Mouse (Mus musculus) yolk sac, embryonic 10.5 days (tissue): Measurements from ENCODE around the gene Gm45713.
"Not testable (repeated sequence)": the region's sequence is repeated elsewhere in the genome, so short reads cannot be mapped to it uniquely, and the experiment has no call there.

Experiments used
- DNase-seq: peaks from one replicate; pipeline ENCODE4 v3.0.0-alpha.2; 2017; ENCODE audit warnings: low spot score

Gene Gm45713

GRCm38 (mm10) chr7:45123186-45123570, 12.9 kb downstream of the Gm45713 start:
- peak; percentile 14 for DNase-seq

- no peak for DNase-seq
These were observed 13.4 kb downstream of the Gm45713 start for GRCm38 (mm10) chr7:45122561-45123185.

- DNase-seq: no peak
These were observed 14.1 kb downstream of the Gm45713 start for GRCm38 (mm10) chr7:45121966-45122365.

GRCm38 (mm10) chr7:45121404-45121803, 14.6 kb downstream of the Gm45713 start:
- no peak for DNase-seq

DNA sequence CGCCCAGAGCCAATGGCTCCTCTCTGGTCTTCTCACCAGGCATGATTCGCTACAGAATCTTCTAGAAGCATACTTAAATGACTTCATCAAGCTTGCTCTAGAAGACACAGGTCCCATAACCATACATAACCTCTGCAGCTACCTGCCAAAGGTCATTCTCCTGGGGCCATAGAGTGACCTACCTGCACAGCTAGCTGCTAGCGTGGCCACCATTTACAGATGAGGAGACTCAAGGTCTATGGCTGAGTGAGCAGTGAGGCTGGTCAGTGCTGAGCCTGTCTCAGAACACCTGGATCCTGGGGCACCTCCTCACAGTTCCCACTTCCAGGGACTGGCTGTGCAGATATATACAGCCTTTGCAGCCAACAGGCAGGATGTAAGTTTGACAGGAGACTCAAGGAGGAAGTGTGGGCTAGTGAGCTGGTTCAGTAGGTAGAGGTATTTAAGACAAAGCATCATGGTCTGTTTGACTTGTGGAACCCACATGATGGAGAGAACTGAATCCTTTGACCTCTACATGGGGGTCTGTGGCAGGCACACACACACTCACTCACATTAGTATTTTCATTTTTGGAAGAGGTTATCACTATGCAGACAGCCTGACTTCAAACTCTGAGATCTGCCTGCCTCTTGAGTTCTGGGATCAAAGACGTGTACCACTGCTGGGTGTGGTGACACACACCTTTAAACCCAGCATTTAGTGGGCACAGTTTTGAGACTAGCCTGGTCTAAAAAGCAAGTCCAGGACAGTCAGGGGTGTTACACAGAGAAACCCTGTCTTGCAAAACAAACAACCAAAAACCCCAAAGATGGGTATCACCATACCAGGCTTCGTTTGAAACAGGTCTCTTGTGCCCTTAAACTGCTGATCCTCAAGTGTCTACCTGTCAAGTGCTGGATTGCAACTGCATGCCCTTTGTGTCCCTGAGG, 16.0 kb downstream of the Gm45713 start:
- peak; percentile 28 for DNase-seq

- DNase-seq: no peak
These were observed 17.7 kb downstream of the Gm45713 start for GRCm38 (mm10) chr7:45118336-45118735.

GRCm38 (mm10) chr7:45117566-45117965, 18.5 kb downstream of the Gm45713 start:
- peak; percentile 10 for DNase-seq

GRCm38 (mm10) chr7:45113476-45113875, 22.6 kb downstream of the Gm45713 start:
- DNase-seq: no peak

DNA sequence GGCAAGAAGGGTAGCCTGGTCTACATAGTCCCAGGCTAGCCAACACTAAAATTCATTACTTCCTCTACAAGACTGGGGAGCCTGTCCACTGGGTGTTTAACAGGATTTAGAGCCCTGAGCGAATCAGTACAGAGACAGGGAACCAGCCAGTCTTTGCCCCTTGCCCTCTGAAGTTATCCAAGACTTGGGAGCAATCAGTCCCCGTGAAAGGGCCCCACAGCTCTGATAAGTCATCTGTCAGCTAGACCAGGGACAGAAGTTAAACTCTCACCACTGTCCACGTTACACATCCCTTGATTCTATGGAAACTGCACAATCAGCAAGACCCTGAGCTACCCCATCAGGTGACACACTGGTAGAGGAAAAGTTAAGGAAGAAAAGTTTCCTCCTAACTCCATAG, 23.5 kb downstream of the Gm45713 start:
- peak; percentile 79 for DNase-seq

DNA sequence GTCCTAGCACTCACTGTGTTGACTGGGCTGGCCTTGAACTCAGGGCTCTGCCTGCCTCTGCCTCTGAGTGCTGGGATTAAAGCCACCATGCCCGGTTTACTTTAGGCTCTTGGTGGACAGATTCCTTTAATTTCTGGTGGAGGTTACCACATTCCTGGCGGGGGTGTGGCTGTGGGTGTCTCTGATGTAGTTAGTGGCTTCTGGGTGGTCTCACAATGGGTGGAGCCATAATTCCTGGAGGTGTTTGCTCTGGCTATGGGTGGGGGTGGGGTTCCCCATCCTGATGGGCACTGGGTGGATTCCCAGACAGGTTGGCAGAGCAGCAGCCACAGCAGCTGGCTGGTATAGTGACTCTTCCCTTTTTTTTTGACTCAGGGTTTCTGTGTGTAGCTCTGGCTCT, 24.1 kb downstream of the Gm45713 start:
- no peak for DNase-seq

DNA sequence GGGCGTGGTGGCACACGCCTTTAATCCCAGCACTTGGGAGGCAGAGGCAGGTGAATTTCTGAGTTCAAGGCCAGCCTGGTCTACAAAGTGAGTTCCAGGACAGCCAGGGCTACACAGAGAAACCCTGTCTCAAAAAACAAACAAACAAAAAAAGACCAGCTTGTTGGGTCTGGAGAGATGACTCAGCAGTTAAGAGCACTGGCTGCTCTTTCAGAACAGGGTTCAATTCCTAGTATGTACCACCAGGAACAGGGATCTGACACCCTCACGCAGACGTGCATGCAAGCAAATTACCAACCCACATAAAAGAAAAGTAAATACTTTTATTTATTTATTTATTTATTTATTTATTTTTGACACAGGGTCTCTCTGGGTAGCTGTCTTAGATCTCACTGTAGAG, 25.9 kb downstream of the Gm45713 start:
- DNase-seq: not testable (repeated sequence)

DNA sequence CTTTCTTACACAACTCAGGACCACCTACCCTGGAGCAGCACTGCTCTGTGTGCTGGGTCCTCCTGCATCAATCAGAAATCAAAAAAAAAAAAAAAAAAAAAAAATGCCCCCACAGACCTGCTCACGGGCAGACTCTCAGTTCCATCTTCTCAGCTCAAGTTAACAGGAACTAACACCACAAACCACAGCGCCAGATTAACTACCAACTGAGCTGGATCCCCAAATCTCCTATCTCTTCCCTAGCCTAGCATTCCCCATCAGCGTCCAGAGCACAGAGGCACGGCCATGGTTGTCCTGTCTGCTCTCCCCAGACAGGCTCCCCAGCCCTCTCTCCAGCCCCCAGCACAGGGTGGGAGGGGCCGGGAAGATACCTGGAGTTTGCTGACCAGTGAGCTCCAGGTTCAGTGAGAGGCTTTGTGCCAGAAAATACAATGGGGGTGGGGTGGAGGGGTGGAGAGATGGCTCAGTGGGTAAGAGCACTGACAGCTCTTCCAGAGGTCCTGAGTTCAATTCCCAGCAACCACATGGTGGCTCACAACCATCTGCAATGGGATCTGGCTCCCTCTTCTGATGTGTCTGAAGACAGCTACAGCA, 28.9 kb downstream of the Gm45713 start:
- DNase-seq: no peak

DNA sequence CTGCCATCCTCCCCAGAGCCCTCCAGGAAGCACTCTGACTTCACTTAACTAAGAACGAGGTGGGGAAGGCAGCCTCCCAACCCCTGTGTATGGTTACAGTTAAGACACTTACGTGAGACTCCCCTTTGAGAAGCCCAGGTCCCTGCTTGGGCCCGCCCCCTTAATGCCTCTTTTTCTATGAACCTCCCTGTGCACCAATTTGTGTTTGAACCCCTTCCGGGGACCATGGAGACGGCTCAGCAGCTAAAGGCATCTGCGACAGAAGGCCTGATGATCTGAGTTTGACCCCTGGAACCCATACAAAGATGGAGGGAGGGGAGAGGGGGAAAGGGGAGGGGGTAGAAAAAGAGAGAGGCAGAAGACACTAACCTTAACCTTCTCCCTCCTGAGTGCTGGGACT, 29.6 kb downstream of the Gm45713 start:
- DNase-seq: no peak

DNA sequence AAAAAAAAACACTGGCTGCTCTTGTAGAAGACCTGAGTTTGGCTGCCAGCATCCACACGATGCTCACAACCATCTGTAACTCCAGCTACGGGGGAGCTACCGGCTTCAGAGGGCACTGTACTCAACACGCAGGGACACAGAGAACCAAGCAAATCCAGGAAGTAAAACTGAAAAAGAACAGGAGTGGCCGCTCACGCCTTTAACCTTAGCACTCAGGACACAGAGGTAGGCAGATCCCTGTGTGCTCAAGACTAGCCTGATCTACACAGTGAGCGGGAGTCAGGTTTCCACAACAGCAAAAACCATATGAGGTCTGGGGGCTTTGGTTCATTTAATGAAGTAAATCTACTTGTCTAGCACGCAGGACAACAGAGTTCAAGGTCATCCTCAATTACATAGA, 30.5 kb downstream of the Gm45713 start:
- no peak for DNase-seq

DNA sequence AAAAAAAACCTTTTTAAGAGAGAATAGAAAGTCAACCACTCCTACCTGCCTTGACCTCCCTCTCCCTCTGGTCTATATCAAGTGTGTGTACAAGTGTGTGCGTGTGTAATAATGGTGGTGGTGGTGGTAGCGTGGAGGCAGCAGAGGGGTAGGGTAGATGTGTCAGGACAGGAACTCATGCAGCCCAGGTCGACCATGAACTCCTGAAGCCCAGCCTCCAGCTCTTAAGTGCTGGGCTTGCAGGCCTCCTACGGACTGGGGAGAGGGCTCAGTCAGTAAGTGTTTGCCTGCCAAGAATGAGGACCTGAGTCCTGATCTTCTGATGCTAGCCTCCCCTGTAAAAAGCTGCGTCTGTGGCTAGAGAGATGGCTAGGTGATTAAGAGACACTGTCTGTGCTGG, 31.1 kb downstream of the Gm45713 start:
- no peak for DNase-seq

DNA sequence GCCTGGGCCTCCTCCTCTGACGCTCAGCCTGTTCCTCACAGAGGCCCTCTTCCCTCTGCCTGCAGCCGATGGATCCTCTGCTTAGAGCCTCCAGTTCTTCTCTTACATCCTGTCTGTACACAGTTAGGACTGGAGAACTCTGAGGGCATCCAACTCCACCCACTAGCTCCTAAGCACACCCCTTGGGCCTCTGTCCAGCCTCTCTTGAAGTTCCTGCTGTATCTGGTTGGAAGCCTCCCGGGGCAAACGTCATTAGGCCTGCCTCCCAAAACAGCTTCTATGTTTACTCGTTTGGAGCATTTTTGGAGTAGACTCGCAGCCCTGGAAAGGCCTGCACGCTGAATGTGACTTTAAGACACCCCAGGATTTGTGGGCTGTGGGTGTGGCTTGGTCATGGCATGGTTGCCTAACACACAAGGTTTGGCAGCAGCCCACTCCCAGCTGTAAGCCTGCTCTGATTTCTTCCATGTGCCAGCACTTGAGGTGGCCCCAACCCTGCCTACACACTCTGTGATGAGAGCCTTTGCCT, 32.3 kb downstream of the Gm45713 start, which contains the start of gene Fcgrt:
TSS of gene Fcgrt (minus strand) at position 200 of the 529 bp plus-strand sequence.
- peak; percentile 89 for DNase-seq

- DNase-seq: no peak
These were observed 33.0 kb downstream of the Gm45713 start for GRCm38 (mm10) chr7:45102940-45103585.

- DNase-seq: no peak
These were observed 33.6 kb downstream of the Gm45713 start for GRCm38 (mm10) chr7:45102441-45102840.

- no peak for DNase-seq
These were observed 36.0 kb downstream of the Gm45713 start for GRCm38 (mm10) chr7:45100046-45100445.

GRCm38 (mm10) chr7:45098541-45099240, 37.3 kb downstream of the Gm45713 start:
- no peak for DNase-seq

GRCm38 (mm10) chr7:45097479-45097878, 38.6 kb downstream of the Gm45713 start:
- DNase-seq: no peak
